Mouse (Mus musculus): ENCODE data around the gene Gdpd3. TPM values are rescaled to one million over a fixed set of nuclear protein-coding genes. Genes with fewer than 3 reads are reported as not detected.

Gdpd3 gene
- polyA plus RNA-seq, 1 experiment = 20.8 TPM

DNA sequence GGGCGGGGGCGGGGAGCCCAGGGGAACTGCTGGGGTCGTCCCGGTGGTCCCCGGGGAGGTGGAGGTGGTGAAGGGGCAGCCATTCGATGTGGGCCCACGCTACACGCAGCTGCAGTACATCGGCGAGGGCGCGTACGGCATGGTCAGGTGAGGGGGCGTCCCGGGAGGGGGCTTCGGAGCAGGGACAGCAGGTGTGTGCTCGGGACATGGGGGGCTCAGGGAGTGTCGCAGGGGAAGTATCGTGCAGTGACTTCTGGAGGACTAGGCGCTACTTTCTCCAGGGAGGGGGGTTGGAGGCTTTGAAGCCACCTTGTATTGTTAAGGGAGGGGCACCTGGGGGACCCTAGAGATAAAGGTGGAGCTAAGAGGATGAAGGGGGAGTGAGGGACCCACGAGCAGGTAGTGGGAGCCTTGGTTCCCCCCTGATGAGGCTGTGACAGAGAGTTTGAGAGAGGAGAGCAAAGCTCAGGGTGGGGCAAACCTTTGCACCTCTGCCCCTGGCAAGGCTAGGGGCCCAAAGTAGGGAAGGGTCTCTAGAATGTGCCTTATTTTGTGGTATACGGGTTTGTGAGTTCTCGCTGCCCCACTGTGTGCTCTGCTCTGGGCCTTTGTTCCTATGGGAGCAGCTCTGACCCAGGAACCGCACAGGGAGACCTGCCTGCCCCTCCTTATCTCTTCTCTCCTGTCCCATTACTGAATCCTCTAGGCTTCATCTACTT, 6.3 kb upstream of the Gdpd3 start:
- TF ChIP-seq POLR2A (IDR thresholded peaks at IDR 0.05; ENCODE audit: borderline replicate concordance, low read depth, low read length) (no peak), CTCF (IDR thresholded peaks at IDR 0.05; ENCODE audit: low read depth, low read length) (no peak)
- Histone ChIP-seq H3K4me3 (ENCODE audit: insufficient read depth, low read length) (peak overlapping the region; percentile 98), H3K4me1 (ENCODE audit: control insufficient read depth, insufficient read depth, low read length) (peaks cover 30% of the 10 kb centered on the region), H3K27ac (ENCODE audit: insufficient read depth, low read depth, low read length) (peak overlapping the region; percentile 64)

DNA sequence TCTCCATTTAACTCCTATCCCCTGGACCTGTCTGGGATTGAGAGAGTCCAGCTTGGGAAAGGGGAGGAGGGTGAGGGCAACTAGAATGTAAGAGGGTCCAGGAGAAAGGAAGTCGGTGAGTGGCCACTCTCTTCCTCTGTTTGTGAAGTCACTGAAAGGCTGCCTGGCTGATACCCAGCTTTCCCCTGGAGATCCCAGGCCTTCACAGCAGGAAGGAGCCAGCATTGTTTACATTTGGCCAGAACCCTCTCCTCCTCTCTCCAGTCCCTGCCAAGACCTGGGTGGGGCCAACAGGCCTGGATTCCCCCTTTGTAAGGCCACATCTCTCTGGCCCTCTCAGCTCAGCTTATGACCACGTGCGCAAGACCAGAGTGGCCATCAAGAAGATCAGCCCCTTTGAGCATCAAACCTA, 5.7 kb upstream of the Gdpd3 start:
- peak overlapping the region; percentile 64 for H3K27ac ChIP-seq (ENCODE audit: insufficient read depth, low read depth, low read length)
- TF ChIP-seq CTCF (IDR thresholded peaks at IDR 0.05; ENCODE audit: low read depth, low read length) (no peak), POLR2A (IDR thresholded peaks at IDR 0.05; ENCODE audit: borderline replicate concordance, low read depth, low read length) (no peak)
- H3K4me3 ChIP-seq (ENCODE audit: insufficient read depth, low read length) = peak overlapping the region; percentile 98
- peaks cover 27% of the 10 kb centered on the region for H3K4me1 ChIP-seq (ENCODE audit: control insufficient read depth, insufficient read depth, low read length)

DNA sequence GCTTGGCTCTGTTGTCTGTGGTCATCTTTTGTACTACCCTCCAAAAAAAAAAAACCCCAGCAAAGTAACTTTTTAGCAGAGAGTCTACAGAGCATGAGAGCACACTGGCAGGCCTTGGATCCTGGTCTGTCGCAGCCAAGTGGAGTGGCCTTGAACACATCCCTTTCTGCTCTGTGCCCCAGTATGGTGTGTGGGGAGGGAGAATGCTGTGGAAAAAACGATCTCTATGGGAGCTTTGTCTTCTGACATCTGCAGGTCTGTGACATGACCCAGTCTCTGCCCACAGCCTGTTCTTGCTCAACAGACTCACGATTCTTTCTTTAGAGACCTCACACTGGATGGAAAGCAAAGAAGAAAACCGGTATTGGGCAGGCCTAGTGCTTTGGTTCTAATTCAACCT, 5.2 kb upstream of the Gdpd3 start:
- H3K27ac ChIP-seq (ENCODE audit: insufficient read depth, low read depth, low read length) = no peak overlapping the region
- peaks cover 32% of the 10 kb centered on the region for H3K4me1 ChIP-seq (ENCODE audit: control insufficient read depth, insufficient read depth, low read length)
- H3K4me3 ChIP-seq (ENCODE audit: insufficient read depth, low read length) = no peak overlapping the region
- TF ChIP-seq POLR2A (IDR thresholded peaks at IDR 0.05; ENCODE audit: borderline replicate concordance, low read depth, low read length) (no peak), CTCF (IDR thresholded peaks at IDR 0.05; ENCODE audit: low read depth, low read length) (no peak)

DNA sequence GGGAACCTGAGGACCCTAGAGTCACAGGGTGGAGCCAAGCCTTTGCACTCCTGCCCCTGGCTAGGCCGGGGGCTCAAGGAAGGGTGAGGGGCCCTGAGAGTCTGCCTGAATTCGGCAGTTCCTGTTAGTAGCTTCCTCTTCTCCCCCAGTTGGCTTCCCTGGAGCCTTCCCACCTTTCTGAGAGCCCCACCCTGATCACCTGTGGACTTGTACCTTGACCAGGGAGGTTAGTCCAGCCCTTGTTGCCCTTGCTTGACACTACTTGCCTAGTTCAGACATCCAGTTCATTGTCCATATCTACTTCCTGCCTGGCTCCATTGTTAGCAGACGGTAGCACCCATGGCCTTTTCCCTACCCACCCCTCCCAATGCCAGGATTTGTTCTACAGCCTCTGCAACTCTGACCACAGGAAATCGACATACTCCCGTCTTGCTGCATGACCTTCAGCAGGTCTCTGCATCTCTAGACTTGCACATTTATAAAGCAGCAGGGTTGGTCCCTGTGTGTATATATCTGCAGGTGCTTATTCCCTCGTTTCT, 4.5 kb upstream of the Gdpd3 start:
- Histone ChIP-seq H3K27ac (ENCODE audit: insufficient read depth, low read depth, low read length) (no peak overlapping the region), H3K4me1 (ENCODE audit: control insufficient read depth, insufficient read depth, low read length) (peaks cover 32% of the 10 kb centered on the region), H3K4me3 (ENCODE audit: insufficient read depth, low read length) (no peak overlapping the region)
- TF ChIP-seq CTCF (IDR thresholded peaks at IDR 0.05; ENCODE audit: low read depth, low read length) = no peak
- no peak for TF ChIP-seq POLR2A (IDR thresholded peaks at IDR 0.05; ENCODE audit: borderline replicate concordance, low read depth, low read length)

DNA sequence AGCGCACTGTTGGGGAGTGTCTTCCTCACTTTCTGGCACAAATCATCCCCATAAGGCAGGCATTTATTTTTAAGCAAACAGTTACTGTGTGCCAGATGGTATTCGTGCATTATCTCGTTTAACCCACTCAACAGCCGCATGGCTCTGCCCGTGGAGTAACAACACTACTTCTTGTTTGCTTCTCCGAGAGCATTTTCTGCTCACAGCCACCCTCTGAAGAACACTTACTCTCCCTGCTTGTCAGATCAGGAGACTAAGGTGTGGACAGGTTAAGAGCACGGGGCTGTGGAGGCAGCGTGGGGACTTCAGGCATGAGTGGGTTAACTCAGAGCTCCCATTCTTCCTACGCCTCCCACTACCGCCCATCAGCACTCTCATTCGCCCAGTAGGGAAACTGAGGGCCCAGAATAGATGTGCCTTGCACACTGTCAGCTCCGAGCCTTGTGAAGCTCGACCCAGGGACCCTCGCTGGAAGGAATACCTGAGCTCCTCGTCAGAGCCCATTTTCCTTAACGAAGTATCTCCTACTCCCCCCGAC, 3.6 kb upstream of the Gdpd3 start:
- TF ChIP-seq CTCF (IDR thresholded peaks at IDR 0.05; ENCODE audit: low read depth, low read length) (no peak), POLR2A (IDR thresholded peaks at IDR 0.05; ENCODE audit: borderline replicate concordance, low read depth, low read length) (no peak)
- Histone ChIP-seq H3K27ac (ENCODE audit: insufficient read depth, low read depth, low read length) (no peak overlapping the region), H3K4me3 (ENCODE audit: insufficient read depth, low read length) (no peak overlapping the region), H3K4me1 (ENCODE audit: control insufficient read depth, insufficient read depth, low read length) (peaks cover 32% of the 10 kb centered on the region)

DNA sequence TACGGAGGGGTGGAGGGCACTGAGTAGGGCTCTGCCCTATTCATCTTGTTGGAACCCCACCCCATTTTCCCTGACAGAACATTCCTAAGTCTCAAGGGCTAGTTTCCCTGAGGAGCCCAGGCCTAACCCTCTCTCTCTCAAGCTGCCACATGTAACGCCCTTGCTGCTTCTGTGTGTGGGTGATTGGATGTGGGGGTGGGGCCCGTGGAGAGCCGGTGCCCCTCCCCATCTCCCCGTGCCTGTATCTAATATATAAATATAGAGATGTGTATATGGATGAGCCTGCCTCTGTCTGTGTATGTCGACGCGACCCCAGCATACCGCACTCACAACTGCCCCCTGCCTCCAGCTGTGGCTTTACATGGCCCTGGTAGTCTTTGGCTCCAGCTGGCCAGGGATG, 594 bp upstream of the Gdpd3 start:
- TF ChIP-seq CTCF (IDR thresholded peaks at IDR 0.05; ENCODE audit: low read depth, low read length) = no peak
- TF ChIP-seq POLR2A (IDR thresholded peaks at IDR 0.05; ENCODE audit: borderline replicate concordance, low read depth, low read length) = no peak
- H3K4me3 ChIP-seq (ENCODE audit: insufficient read depth, low read length) = no peak overlapping the region
- H3K4me1 ChIP-seq (ENCODE audit: control insufficient read depth, insufficient read depth, low read length) = peaks cover 38% of the 10 kb centered on the region
- H3K27ac ChIP-seq (ENCODE audit: insufficient read depth, low read depth, low read length) = no peak overlapping the region

DNA sequence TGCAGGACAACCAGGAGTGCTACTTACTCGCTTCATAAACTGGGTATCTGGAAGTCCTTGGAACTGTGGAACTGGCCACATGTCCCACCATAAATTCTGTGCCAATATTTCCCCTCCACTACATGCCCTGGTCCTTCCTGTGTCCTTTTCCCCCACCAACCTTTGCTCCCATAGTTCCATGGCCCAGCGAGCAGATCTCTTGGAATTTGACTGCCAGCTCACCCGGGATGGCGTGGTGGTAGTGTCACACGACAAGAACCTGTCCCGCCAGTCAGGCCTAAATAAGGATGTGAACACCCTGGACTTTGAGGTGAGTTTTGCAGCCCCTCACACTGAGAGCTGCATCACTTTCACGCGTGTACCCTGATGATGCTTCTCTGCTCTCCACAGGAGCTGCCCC, 867 bp downstream of the Gdpd3 start:
- Histone ChIP-seq H3K27ac (ENCODE audit: insufficient read depth, low read depth, low read length) (no peak overlapping the region), H3K4me1 (ENCODE audit: control insufficient read depth, insufficient read depth, low read length) (peaks cover 36% of the 10 kb centered on the region), H3K4me3 (ENCODE audit: insufficient read depth, low read length) (no peak overlapping the region)
- TF ChIP-seq POLR2A (IDR thresholded peaks at IDR 0.05; ENCODE audit: borderline replicate concordance, low read depth, low read length) = no peak
- TF ChIP-seq CTCF (IDR thresholded peaks at IDR 0.05; ENCODE audit: low read depth, low read length) = no peak

DNA sequence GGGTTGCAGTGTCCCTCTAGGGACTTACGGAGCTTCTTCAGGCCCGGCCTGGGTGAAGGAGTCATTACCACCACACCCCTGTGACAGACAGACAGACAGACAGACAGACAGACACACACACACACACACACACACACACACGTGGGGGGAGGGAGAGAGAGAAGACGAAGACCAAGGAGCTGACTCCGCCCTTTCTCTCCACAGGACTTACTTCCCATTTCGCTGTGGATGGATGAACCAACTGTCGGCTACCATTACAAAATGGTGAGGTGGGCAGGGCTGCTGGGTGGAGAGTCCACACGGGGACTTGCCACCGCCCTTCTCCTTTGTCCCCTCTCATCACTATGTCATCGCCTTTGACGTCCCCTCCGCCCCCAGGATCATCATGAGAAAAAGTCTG, 4.7 kb downstream of the Gdpd3 start:
- Histone ChIP-seq H3K4me3 (ENCODE audit: insufficient read depth, low read length) (no peak overlapping the region), H3K4me1 (ENCODE audit: control insufficient read depth, insufficient read depth, low read length) (peaks cover 47% of the 10 kb centered on the region), H3K27ac (ENCODE audit: insufficient read depth, low read depth, low read length) (0 out of 2 replicates have a peak overlapping the region, but pooled peaks have one; percentile 4)
- no peak for TF ChIP-seq CTCF (IDR thresholded peaks at IDR 0.05; ENCODE audit: low read depth, low read length)
- TF ChIP-seq POLR2A (IDR thresholded peaks at IDR 0.05; ENCODE audit: borderline replicate concordance, low read depth, low read length) = no peak

DNA sequence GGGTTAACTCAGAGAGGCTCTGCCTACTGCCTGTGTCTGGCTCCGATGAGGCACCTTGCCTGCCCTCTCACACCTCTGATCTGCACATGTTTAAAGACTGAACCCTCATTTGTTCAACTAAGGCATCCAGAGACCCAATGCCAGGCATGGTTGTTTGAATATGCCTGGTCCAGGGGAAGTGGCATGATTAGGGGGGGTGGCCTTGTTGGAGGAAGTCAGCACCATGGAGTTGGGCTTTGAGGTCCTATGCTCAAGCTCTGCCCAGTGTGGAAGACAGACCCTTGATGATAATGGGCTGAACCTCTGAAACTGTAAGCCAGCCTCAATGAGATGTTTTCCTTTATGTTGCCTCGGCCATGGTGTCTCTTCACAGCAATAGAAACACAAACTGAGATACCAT, 7.2 kb downstream of the Gdpd3 start:
- peaks cover 55% of the 10 kb centered on the region for H3K4me1 ChIP-seq (ENCODE audit: control insufficient read depth, insufficient read depth, low read length)
- no peak for TF ChIP-seq POLR2A (IDR thresholded peaks at IDR 0.05; ENCODE audit: borderline replicate concordance, low read depth, low read length)
- TF ChIP-seq CTCF (IDR thresholded peaks at IDR 0.05; ENCODE audit: low read depth, low read length) = no peak
- no peak overlapping the region for H3K27ac ChIP-seq (ENCODE audit: insufficient read depth, low read depth, low read length)
- H3K4me3 ChIP-seq (ENCODE audit: insufficient read depth, low read length) = no peak overlapping the region

DNA sequence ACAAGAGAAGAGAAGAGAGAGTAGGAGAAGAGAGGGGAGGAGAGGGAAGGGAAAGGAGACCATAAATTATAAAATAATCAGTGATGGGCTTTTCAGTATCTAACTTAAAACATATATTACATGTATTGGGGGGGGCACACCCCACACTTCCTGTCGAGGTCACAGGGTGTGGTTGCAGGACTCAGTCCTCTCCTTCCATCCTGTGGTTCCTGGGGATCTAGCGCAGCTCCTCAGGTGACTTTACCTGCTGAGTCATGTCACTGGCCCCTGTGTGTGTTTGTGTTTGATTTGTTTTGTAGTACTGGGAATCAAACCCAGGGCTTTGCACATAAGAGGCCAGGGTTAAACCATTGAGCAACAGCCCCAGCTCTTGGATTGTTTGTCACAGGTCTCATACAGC, 8.3 kb downstream of the Gdpd3 start:
- peaks cover 57% of the 10 kb centered on the region for H3K4me1 ChIP-seq (ENCODE audit: control insufficient read depth, insufficient read depth, low read length)
- no peak overlapping the region for H3K4me3 ChIP-seq (ENCODE audit: insufficient read depth, low read length)
- TF ChIP-seq CTCF (IDR thresholded peaks at IDR 0.05; ENCODE audit: low read depth, low read length) = no peak
- TF ChIP-seq POLR2A (IDR thresholded peaks at IDR 0.05; ENCODE audit: borderline replicate concordance, low read depth, low read length) = no peak
- H3K27ac ChIP-seq (ENCODE audit: insufficient read depth, low read depth, low read length) = no peak overlapping the region

Data from bone marrow macrophage, adult 2 months (primary cell).